Mouse (Mus musculus) embryonic facial prominence, embryonic 12.5 days (tissue): ENCODE measurements around the gene Cutc. TPM values are rescaled to one million over a fixed set of nuclear protein-coding genes. Genes with fewer than 3 reads are reported as not detected.

ENCODE experiments used
- ATAC-seq: fragments of 200-750 bp; cut with Nextera tagmentation; 2 replicates; pipeline ENCODE4 v1.8.0; 2017; ENCODE audit not compliant: insufficient number of reproducible peaks, insufficient read depth, low FRiP score, low TSS enrichment
- H3K27ac ChIP-seq: fragments of 300-500 bp; sonication (generic); 2 replicates; pipeline ENCODE4 v1.5.1; 2016; ENCODE audit warnings: mild to moderate bottlenecking
- H3K27me3 ChIP-seq: fragments of 300-500 bp; sonication (generic); 2 replicates; pipeline ENCODE4 v1.6.1; 2016; ENCODE audit warnings: mild to moderate bottlenecking, moderate library complexity
- H3K36me3 ChIP-seq: fragments of 300-500 bp; sonication (generic); 2 replicates; pipeline ENCODE4 v1.6.1; 2016; ENCODE audit warnings: mild to moderate bottlenecking
- H3K4me1 ChIP-seq: fragments of 300-500 bp; sonication (generic); 2 replicates; pipeline ENCODE4 v1.6.1; 2016
- H3K4me2 ChIP-seq: fragments of 300-500 bp; sonication (generic); replicated peaks from 2 replicates; pipeline ENCODE4 v1.6.1; 2016; ENCODE audit warnings: mild to moderate bottlenecking, moderate library complexity
- H3K4me3 ChIP-seq: fragments of 300-500 bp; sonication (generic); 2 replicates; pipeline ENCODE4 v1.5.1; 2016; ENCODE audit warnings: mild to moderate bottlenecking
- H3K9ac ChIP-seq: fragments of 300-500 bp; sonication (generic); 2 replicates; pipeline ENCODE4 v1.6.1; 2016; ENCODE audit warnings: mild to moderate bottlenecking, moderate library complexity
- H3K9me3 ChIP-seq: fragments of 300-500 bp; sonication (generic); 2 replicates; pipeline ENCODE4 v1.6.1; 2016; ENCODE audit warnings: mild to moderate bottlenecking, moderate library complexity
- WGBS: fragments of 180-500 bp; shearing (Covaris S2); methylation state at CpG from one replicate; pipeline ENCODE4 v1.1.7; 2016; 5-methylcytosine and 5-hydroxymethylcytosine counted together
- polyA plus RNA-seq: library from polyadenylated mRNA; unstranded; fragments of >200 nt; fragmentation: Nextera tagmentation; extraction: Ambion mirVana; gene quantifications from 2 replicates; pipeline ENCODE4 v1.2.1, GENCODE M21; 2016

The Cutc gene
- polyA plus RNA-seq, 1 experiment from 2014 or later: 13.0 TPM

- no peak overlapping the region for H3K9ac ChIP-seq
- H3K27ac ChIP-seq: no peak overlapping the region
- H3K4me2 ChIP-seq: no peak overlapping the region
- no peaks in the 10 kb centered on the region for H3K4me1 ChIP-seq
- H3K9me3 ChIP-seq: no peaks in the 10 kb centered on the region
- H3K27me3 ChIP-seq: no peaks in the 10 kb centered on the region
- H3K36me3 ChIP-seq: peaks cover 7% of the 10 kb centered on the region; the same call in 1 of the 2 replicates
- WGBS: 77% methylated on average over 2 of the region's 2 CpGs
- H3K4me3 ChIP-seq: no peak overlapping the region
- no peak for ATAC-seq
These were observed 1.4 kb downstream of the Cutc start for GRCm38 (mm10) chr19:43754237-43754636.

GRCm38 (mm10) chr19:43754872-43755271, 2.1 kb downstream of the Cutc start:
- Histone ChIP-seq H3K4me1 (no peaks in the 10 kb centered on the region), H3K4me3 (no peak overlapping the region), H3K9ac (no peak overlapping the region), H3K9me3 (no peaks in the 10 kb centered on the region), H3K27ac (no peak overlapping the region), H3K4me2 (no peak overlapping the region), H3K27me3 (no peaks in the 10 kb centered on the region), H3K36me3 (peaks cover 7% of the 10 kb centered on the region; the same call in 1 of the 2 replicates)
- WGBS: 76% methylated on average over 2 of the region's 2 CpGs
- no peak for ATAC-seq

- WGBS: 22% methylated on average over 6 of the region's 6 CpGs
- H3K36me3 ChIP-seq: no peaks in the 10 kb centered on the region
- no peaks in the 10 kb centered on the region for H3K27me3 ChIP-seq
- H3K27ac ChIP-seq: no peak overlapping the region
- ATAC-seq: no peak
- no peak overlapping the region for H3K9ac ChIP-seq
- no peaks in the 10 kb centered on the region for H3K9me3 ChIP-seq
- H3K4me1 ChIP-seq: no peaks in the 10 kb centered on the region
- H3K4me3 ChIP-seq: no peak overlapping the region
- no peak overlapping the region for H3K4me2 ChIP-seq
These were observed 7.7 kb downstream of the Cutc start for GRCm38 (mm10) chr19:43760504-43760903.

- Histone ChIP-seq H3K9ac (no peak overlapping the region), H3K4me1 (no peaks in the 10 kb centered on the region), H3K27me3 (no peaks in the 10 kb centered on the region), H3K9me3 (no peaks in the 10 kb centered on the region), H3K27ac (no peak overlapping the region), H3K4me2 (no peak overlapping the region), H3K36me3 (no peaks in the 10 kb centered on the region), H3K4me3 (no peak overlapping the region)
- no peak for ATAC-seq
These were observed 8.9 kb downstream of the Cutc start for GRCm38 (mm10) chr19:43761543-43762256.

- H3K36me3 ChIP-seq: no peaks in the 10 kb centered on the region
- H3K4me3 ChIP-seq: no peak overlapping the region
- no peak overlapping the region for H3K9ac ChIP-seq
- H3K4me2 ChIP-seq: no peak overlapping the region
- WGBS: 72% methylated on average over 2 of the region's 2 CpGs
- H3K9me3 ChIP-seq: no peaks in the 10 kb centered on the region
- H3K27me3 ChIP-seq: no peaks in the 10 kb centered on the region
- H3K4me1 ChIP-seq: no peaks in the 10 kb centered on the region
- ATAC-seq: no peak
- no peak overlapping the region for H3K27ac ChIP-seq
These were observed 9.6 kb downstream of the Cutc start for GRCm38 (mm10) chr19:43762410-43762809.

- Histone ChIP-seq H3K36me3 (no peaks in the 10 kb centered on the region), H3K4me2 (no peak overlapping the region), H3K9me3 (no peaks in the 10 kb centered on the region), H3K4me1 (no peaks in the 10 kb centered on the region), H3K4me3 (no peak overlapping the region), H3K27ac (no peak overlapping the region), H3K27me3 (no peaks in the 10 kb centered on the region), H3K9ac (no peak overlapping the region)
- WGBS: 86% methylated on average over 5 of the region's 5 CpGs
- ATAC-seq: no peak
These were observed 13.7 kb downstream of the Cutc start for GRCm38 (mm10) chr19:43766451-43766850.

GRCm38 (mm10) chr19:43767549-43768322, 14.9 kb downstream of the Cutc start:
- Histone ChIP-seq H3K9me3 (no peaks in the 10 kb centered on the region), H3K4me3 (no peak overlapping the region), H3K27ac (no peak overlapping the region), H3K4me1 (no peaks in the 10 kb centered on the region), H3K27me3 (no peaks in the 10 kb centered on the region), H3K9ac (no peak overlapping the region), H3K4me2 (no peak overlapping the region), H3K36me3 (no peaks in the 10 kb centered on the region)
- WGBS: 81% methylated on average over 9 of the region's 9 CpGs
- ATAC-seq: no peak

- H3K9ac ChIP-seq: no peak overlapping the region
- no peak overlapping the region for H3K27ac ChIP-seq
- no peak overlapping the region for H3K4me3 ChIP-seq
- H3K9me3 ChIP-seq: no peaks in the 10 kb centered on the region
- ATAC-seq: no peak
- no peak overlapping the region for H3K4me2 ChIP-seq
- no peaks in the 10 kb centered on the region for H3K27me3 ChIP-seq
- H3K4me1 ChIP-seq: no peaks in the 10 kb centered on the region
- WGBS: 79% methylated on average over 5 of the region's 5 CpGs
- no peaks in the 10 kb centered on the region for H3K36me3 ChIP-seq
These were observed 16.7 kb downstream of the Cutc start for GRCm38 (mm10) chr19:43769366-43769960.

- WGBS: 86% methylated on average over 4 of the region's 4 CpGs
- Histone ChIP-seq H3K4me1 (no peaks in the 10 kb centered on the region), H3K36me3 (no peaks in the 10 kb centered on the region), H3K9me3 (no peaks in the 10 kb centered on the region), H3K4me3 (no peak overlapping the region), H3K4me2 (no peak overlapping the region), H3K27ac (no peak overlapping the region), H3K27me3 (no peaks in the 10 kb centered on the region), H3K9ac (no peak overlapping the region)
- ATAC-seq: no peak
These were observed 17.8 kb downstream of the Cutc start for GRCm38 (mm10) chr19:43770584-43770983.

GRCm38 (mm10) chr19:43771499-43771969, 18.7 kb downstream of the Cutc start:
- 86% methylated on average over 5 of the region's 5 CpGs for WGBS
- no peak overlapping the region for H3K9ac ChIP-seq
- no peaks in the 10 kb centered on the region for H3K27me3 ChIP-seq
- no peak overlapping the region for H3K4me3 ChIP-seq
- no peak for ATAC-seq
- H3K4me2 ChIP-seq: no peak overlapping the region
- H3K4me1 ChIP-seq: no peaks in the 10 kb centered on the region
- H3K36me3 ChIP-seq: no peaks in the 10 kb centered on the region
- no peak overlapping the region for H3K27ac ChIP-seq
- no peaks in the 10 kb centered on the region for H3K9me3 ChIP-seq

GRCm38 (mm10) chr19:43772311-43772710, 19.5 kb downstream of the Cutc start:
- Histone ChIP-seq H3K27ac (no peak overlapping the region), H3K9me3 (no peaks in the 10 kb centered on the region), H3K36me3 (no peaks in the 10 kb centered on the region), H3K4me2 (no peak overlapping the region), H3K27me3 (no peaks in the 10 kb centered on the region), H3K4me3 (no peak overlapping the region), H3K4me1 (no peaks in the 10 kb centered on the region), H3K9ac (no peak overlapping the region)
- WGBS: 68% methylated on average over 6 of the region's 6 CpGs
- no peak for ATAC-seq

- Histone ChIP-seq H3K27me3 (no peaks in the 10 kb centered on the region), H3K9me3 (no peaks in the 10 kb centered on the region), H3K4me2 (no peak overlapping the region), H3K27ac (no peak overlapping the region), H3K9ac (no peak overlapping the region), H3K36me3 (no peaks in the 10 kb centered on the region), H3K4me3 (no peak overlapping the region), H3K4me1 (no peaks in the 10 kb centered on the region)
- ATAC-seq: no peak
- 80% methylated on average over 10 of the region's 10 CpGs for WGBS
These were observed 22.6 kb downstream of the Cutc start for GRCm38 (mm10) chr19:43775433-43775832.
